Mouse (Mus musculus) olfactory bulb, adult 2 months (tissue): ENCODE data around the gene Acvr2b.

Experiments used
- CTCF ChIP-seq: fragments of 200-500 bp; IDR thresholded peaks from 2 replicates; pipeline ENCODE4 v1.5.1; 2012; ENCODE audit warnings: low read depth, mild to moderate bottlenecking, low read length, moderate library complexity; ENCODE audit not compliant: insufficient read depth
- POLR2A ChIP-seq: fragments of 200-500 bp; IDR thresholded peaks from 2 replicates; pipeline ENCODE4 v1.6.1; 2012; ENCODE audit warnings: mild to moderate bottlenecking, low read depth, low read length, moderate library complexity; ENCODE audit not compliant: insufficient read depth

DNA sequence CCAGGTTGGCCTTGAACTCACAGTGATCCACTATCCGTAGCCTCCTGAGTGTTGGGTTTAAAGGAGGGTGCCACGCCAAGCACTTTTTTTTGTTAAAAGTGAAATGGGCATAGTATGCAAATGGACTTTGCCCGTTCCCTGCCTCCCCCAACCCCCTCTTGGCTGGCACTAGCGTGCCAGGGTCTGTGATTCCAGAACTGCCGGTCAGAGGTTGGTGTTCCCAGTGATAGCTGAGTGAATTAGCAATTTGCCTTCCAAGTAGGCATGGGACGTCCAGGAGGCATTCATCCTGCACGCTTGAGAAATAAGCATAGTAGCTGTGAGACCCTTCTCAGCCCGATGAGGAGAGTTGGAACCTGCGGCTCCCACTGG is 43.9 kb upstream of the Acvr2b start:
- no peak for TF ChIP-seq POLR2A
- no peak for TF ChIP-seq CTCF
